Mouse (Mus musculus): ENCODE measurements around the gene Eya2. TPM values are rescaled to one million over a fixed set of nuclear protein-coding genes. Genes with fewer than 3 reads are reported as not detected.
A peak's percentile ranks its signal among the peaks of the same experiment; 100 is the strongest.

The Eya2 gene
- polyA plus RNA-seq, 2 experiments, result 18.8 to 32.6 TPM

DNA sequence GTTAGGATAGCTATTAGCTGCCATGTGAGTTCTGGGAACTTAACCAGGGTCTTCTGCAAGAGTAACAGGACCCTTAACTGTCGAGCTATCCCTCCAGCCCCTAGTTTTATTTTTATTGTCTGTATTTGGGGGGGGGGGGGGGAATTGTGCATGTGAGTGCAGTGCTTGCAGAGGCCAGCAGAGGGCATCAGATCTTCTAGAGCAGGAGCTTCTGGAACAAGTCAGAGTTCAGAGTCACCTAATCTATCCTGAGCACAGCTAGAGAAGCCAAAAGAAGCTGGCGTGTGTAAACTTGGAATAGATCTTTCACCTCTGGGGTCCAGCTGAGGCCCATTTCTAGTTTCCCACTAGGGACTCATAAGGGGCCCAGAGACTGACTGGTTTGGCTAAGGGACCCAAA is 1.1 kb upstream of the Eya2 start:
- Histone ChIP-seq H3K36me3 (ENCODE audit: control insufficient read depth, insufficient read depth, low read length) (no peaks in the 10 kb centered on the region), H3K9ac (ENCODE audit: low read depth, low read length, severe bottlenecking) (no peak overlapping the region), H3K4me3 (replicated peaks; ENCODE audit: low read length) (no peak overlapping the region), H3K27me3 (ENCODE audit: control insufficient read depth, insufficient read depth, low read length) (peaks cover 41% of the 10 kb centered on the region), H3K4me1 (ENCODE audit: control insufficient read depth, insufficient read depth, low read length) (peaks cover 23% of the 10 kb centered on the region; the same call in 1 of the 2 replicates), H3K4me2 (replicated peaks; ENCODE audit: low read depth, low read length, severe bottlenecking) (no peak overlapping the region), H3K27ac (replicated peaks; ENCODE audit: low read depth, low read length) (no peak overlapping the region), H3K9me3 (ENCODE audit: control insufficient read depth, low read length) (no peaks in the 10 kb centered on the region)
- no peak for DNase-seq (ENCODE audit: low spot score)
- TF ChIP-seq POLR2A (IDR thresholded peaks at IDR 0.05; ENCODE audit: borderline replicate concordance, extremely low read depth, insufficient read depth, insufficient read length), result no peak
- no peak for ATAC-seq (ENCODE audit: low FRiP score, low read depth)
- 73% methylated on average over 2 of the region's 2 CpGs for WGBS

GRCm38 (mm10) chr2:165595676-165596070 is 841 bp downstream of the Eya2 start:
- peaks cover 28% of the 10 kb centered on the region for H3K4me1 ChIP-seq (ENCODE audit: control insufficient read depth, insufficient read depth, low read length)
- H3K9ac ChIP-seq (ENCODE audit: low read depth, low read length, severe bottlenecking), result peak overlapping the region; percentile 69
- DNase-seq (ENCODE audit: low spot score) (no peak), ATAC-seq (ENCODE audit: low FRiP score, low read depth) (peak; percentile 23; the same call in 1 of the 2 replicates)
- no peak for TF ChIP-seq POLR2A (IDR thresholded peaks at IDR 0.05; ENCODE audit: borderline replicate concordance, extremely low read depth, insufficient read depth, insufficient read length)
- peak overlapping the region; percentile 58 for H3K27ac ChIP-seq (replicated peaks; ENCODE audit: low read depth, low read length)
- H3K9me3 ChIP-seq (ENCODE audit: control insufficient read depth, low read length), result no peaks in the 10 kb centered on the region
- WGBS, result 3% methylated on average over 13 of the region's 13 CpGs
- H3K36me3 ChIP-seq (ENCODE audit: control insufficient read depth, insufficient read depth, low read length), result no peaks in the 10 kb centered on the region
- H3K4me3 ChIP-seq (replicated peaks; ENCODE audit: low read length), result peak overlapping the region; percentile 59
- H3K27me3 ChIP-seq (ENCODE audit: control insufficient read depth, insufficient read depth, low read length), result peaks cover 41% of the 10 kb centered on the region
- H3K4me2 ChIP-seq (replicated peaks; ENCODE audit: low read depth, low read length, severe bottlenecking), result peak overlapping the region; percentile 87

- peak overlapping the region; percentile 59 for H3K4me3 ChIP-seq (replicated peaks; ENCODE audit: low read length)
- DNase-seq (ENCODE audit: low spot score) (no peak), ATAC-seq (ENCODE audit: low FRiP score, low read depth) (no peak)
- no peak for TF ChIP-seq POLR2A (IDR thresholded peaks at IDR 0.05; ENCODE audit: borderline replicate concordance, extremely low read depth, insufficient read depth, insufficient read length)
- H3K9me3 ChIP-seq (ENCODE audit: control insufficient read depth, low read length), result no peaks in the 10 kb centered on the region
- peaks cover 33% of the 10 kb centered on the region for H3K4me1 ChIP-seq (ENCODE audit: control insufficient read depth, insufficient read depth, low read length)
- no peaks in the 10 kb centered on the region for H3K36me3 ChIP-seq (ENCODE audit: control insufficient read depth, insufficient read depth, low read length)
- H3K9ac ChIP-seq (ENCODE audit: low read depth, low read length, severe bottlenecking), result no peak overlapping the region
- H3K27ac ChIP-seq (replicated peaks; ENCODE audit: low read depth, low read length), result no peak overlapping the region
- WGBS, result 14% methylated on average over 11 of the region's 11 CpGs
- H3K4me2 ChIP-seq (replicated peaks; ENCODE audit: low read depth, low read length, severe bottlenecking), result peak overlapping the region; percentile 87
- peaks cover 41% of the 10 kb centered on the region for H3K27me3 ChIP-seq (ENCODE audit: control insufficient read depth, insufficient read depth, low read length)
Observed at GRCm38 (mm10) chr2:165596141-165596540, 1.3 kb downstream of the Eya2 start.

DNA sequence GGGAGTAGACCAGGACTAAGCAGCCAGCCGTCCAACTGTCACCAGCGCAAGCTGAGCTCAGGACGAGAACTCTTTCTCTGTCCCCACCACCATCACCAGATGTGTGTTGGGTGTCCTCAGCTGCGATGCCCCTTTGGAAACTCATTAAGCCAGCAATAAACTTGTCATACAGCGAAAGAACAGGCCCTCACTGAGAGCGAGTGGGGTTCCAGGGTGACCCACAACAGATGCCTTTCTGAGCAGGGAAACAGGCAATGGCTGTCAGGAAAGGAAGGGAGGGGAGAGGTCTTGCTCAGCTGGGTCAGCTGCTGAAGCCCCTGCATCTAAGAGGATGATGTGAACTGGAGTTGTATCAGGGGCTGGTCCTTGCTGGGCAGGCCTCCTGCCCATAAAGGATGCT is 2.7 kb downstream of the Eya2 start:
- Histone ChIP-seq H3K4me2 (replicated peaks; ENCODE audit: low read depth, low read length, severe bottlenecking) (peak overlapping the region; percentile 87), H3K4me3 (replicated peaks; ENCODE audit: low read length) (0 out of 2 replicates have a peak overlapping the region, but pooled peaks have one; percentile 5), H3K9ac (ENCODE audit: low read depth, low read length, severe bottlenecking) (peak overlapping the region; percentile 16; the same call in 1 of the 2 replicates), H3K36me3 (ENCODE audit: control insufficient read depth, insufficient read depth, low read length) (no peaks in the 10 kb centered on the region), H3K27me3 (ENCODE audit: control insufficient read depth, insufficient read depth, low read length) (peaks cover 41% of the 10 kb centered on the region), H3K9me3 (ENCODE audit: control insufficient read depth, low read length) (no peaks in the 10 kb centered on the region), H3K27ac (replicated peaks; ENCODE audit: low read depth, low read length) (no peak overlapping the region), H3K4me1 (ENCODE audit: control insufficient read depth, insufficient read depth, low read length) (peaks cover 46% of the 10 kb centered on the region)
- ATAC-seq (ENCODE audit: low FRiP score, low read depth) (no peak), DNase-seq (ENCODE audit: low spot score) (no peak)
- WGBS, result 24% methylated on average over 6 of the region's 6 CpGs
- TF ChIP-seq POLR2A (IDR thresholded peaks at IDR 0.05; ENCODE audit: borderline replicate concordance, extremely low read depth, insufficient read depth, insufficient read length), result no peak

- no peak for ATAC-seq (ENCODE audit: low FRiP score, low read depth)
- no peak overlapping the region for H3K9ac ChIP-seq (ENCODE audit: low read depth, low read length, severe bottlenecking)
- TF ChIP-seq POLR2A (IDR thresholded peaks at IDR 0.05; ENCODE audit: borderline replicate concordance, extremely low read depth, insufficient read depth, insufficient read length), result no peak
- no peaks in the 10 kb centered on the region for H3K9me3 ChIP-seq (ENCODE audit: control insufficient read depth, low read length)
- H3K27me3 ChIP-seq (ENCODE audit: control insufficient read depth, insufficient read depth, low read length), result peaks cover 41% of the 10 kb centered on the region
- H3K36me3 ChIP-seq (ENCODE audit: control insufficient read depth, insufficient read depth, low read length), result no peaks in the 10 kb centered on the region
- WGBS, result 36% methylated on average over 5 of the region's 5 CpGs
- peaks cover 49% of the 10 kb centered on the region for H3K4me1 ChIP-seq (ENCODE audit: control insufficient read depth, insufficient read depth, low read length)
- no peak overlapping the region for H3K4me3 ChIP-seq (replicated peaks; ENCODE audit: low read length)
- no peak for DNase-seq (ENCODE audit: low spot score)
- no peak overlapping the region for H3K27ac ChIP-seq (replicated peaks; ENCODE audit: low read depth, low read length)
- H3K4me2 ChIP-seq (replicated peaks; ENCODE audit: low read depth, low read length, severe bottlenecking), result peak overlapping the region; percentile 87
Observed at GRCm38 (mm10) chr2:165598139-165598538, 3.3 kb downstream of the Eya2 start.

- Histone ChIP-seq H3K4me2 (replicated peaks; ENCODE audit: low read depth, low read length, severe bottlenecking) (no peak overlapping the region), H3K9me3 (ENCODE audit: control insufficient read depth, low read length) (no peaks in the 10 kb centered on the region), H3K4me3 (replicated peaks; ENCODE audit: low read length) (no peak overlapping the region), H3K36me3 (ENCODE audit: control insufficient read depth, insufficient read depth, low read length) (no peaks in the 10 kb centered on the region), H3K27ac (replicated peaks; ENCODE audit: low read depth, low read length) (no peak overlapping the region), H3K27me3 (ENCODE audit: control insufficient read depth, insufficient read depth, low read length) (peaks cover 34% of the 10 kb centered on the region), H3K9ac (ENCODE audit: low read depth, low read length, severe bottlenecking) (no peak overlapping the region), H3K4me1 (ENCODE audit: control insufficient read depth, insufficient read depth, low read length) (peaks cover 52% of the 10 kb centered on the region)
- 24% methylated on average over 13 of the region's 13 CpGs for WGBS
- no peak for ATAC-seq (ENCODE audit: low FRiP score, low read depth)
- no peak for DNase-seq (ENCODE audit: low spot score)
- TF ChIP-seq POLR2A (IDR thresholded peaks at IDR 0.05; ENCODE audit: borderline replicate concordance, extremely low read depth, insufficient read depth, insufficient read length), result no peak
Observed at GRCm38 (mm10) chr2:165599566-165599965, 4.7 kb downstream of the Eya2 start.
